Mouse (Mus musculus) hindbrain, embryonic 11.5 days (tissue): Measurements from ENCODE around the gene Prickle1. TPM values are rescaled to one million over a fixed set of nuclear protein-coding genes. Genes with fewer than 3 reads are reported as not detected.

Experiments
- ATAC-seq: fragments of 200-750 bp; cut with Nextera tagmentation; 2 replicates; pipeline ENCODE4 v1.8.0; 2017; ENCODE audit warnings: mild to moderate bottlenecking, moderate TSS enrichment, moderate library complexity; ENCODE audit not compliant: low FRiP score
- DNase-seq: peaks from one replicate; pipeline ENCODE4 v3.0.0-alpha.2; 2015; ENCODE audit warnings: low spot score
- H3K27ac ChIP-seq: fragments of 300-500 bp; sonication (generic); 2 replicates; pipeline ENCODE4 v1.5.1; 2014; ENCODE audit warnings: mild to moderate bottlenecking, low read depth, low read length
- H3K27me3 ChIP-seq: fragments of 300-500 bp; sonication (generic); 2 replicates; pipeline ENCODE4 v1.6.1; 2014; ENCODE audit warnings: mild to moderate bottlenecking, low read length, moderate library complexity, mixed read lengths; ENCODE audit not compliant: control insufficient read depth, insufficient read depth
- H3K36me3 ChIP-seq: fragments of 300-500 bp; sonication (generic); 2 replicates; pipeline ENCODE4 v1.6.1; 2014; ENCODE audit warnings: mild to moderate bottlenecking, low read length, moderate library complexity, mixed read lengths; ENCODE audit not compliant: control insufficient read depth, insufficient read depth
- H3K4me1 ChIP-seq: fragments of 300-500 bp; sonication (generic); replicated peaks from 2 replicates; pipeline ENCODE4 v1.6.1; 2014; ENCODE audit warnings: low read length, mixed read lengths; ENCODE audit not compliant: control insufficient read depth, insufficient read depth
- H3K4me2 ChIP-seq: fragments of 300-500 bp; sonication (generic); replicated peaks from 2 replicates; pipeline ENCODE4 v1.6.1; 2014; ENCODE audit warnings: mild to moderate bottlenecking, low read depth, low read length
- H3K4me3 ChIP-seq: fragments of 300-500 bp; sonication (generic); 2 replicates; pipeline ENCODE4 v1.5.1; 2014; ENCODE audit warnings: low read depth, low read length
- H3K9ac ChIP-seq: fragments of 300-500 bp; sonication (generic); 2 replicates; pipeline ENCODE4 v1.6.1; 2014; ENCODE audit warnings: low read depth, low read length
- H3K9me3 ChIP-seq: fragments of 300-500 bp; sonication (generic); 2 replicates; pipeline ENCODE4 v1.6.1; 2016; ENCODE audit warnings: low read length; ENCODE audit not compliant: control insufficient read depth
- WGBS: fragments of 180-500 bp; shearing (Covaris S2); extraction: QIAGEN DNeasy Blood & Tissue Kit; methylation state at CpG from one replicate; pipeline ENCODE4 v1.1.7; 2014; 5-methylcytosine and 5-hydroxymethylcytosine counted together
- polyA plus RNA-seq: library from polyadenylated mRNA; unstranded; fragments of >200 nt; fragmentation: Nextera tagmentation; extraction: Ambion mirVana; gene quantifications from 2 replicates; pipeline ENCODE4 v1.2.1, GENCODE M21; 2014

The Prickle1 gene
- polyA plus RNA-seq, 1 experiment from 2014 or later, result 17.7 TPM

- H3K27ac ChIP-seq, result no peak overlapping the region
- no peaks in the 10 kb centered on the region; the same call in 1 of the 2 replicates for H3K4me1 ChIP-seq
- DNase-seq, result no peak
- H3K36me3 ChIP-seq, result no peaks in the 10 kb centered on the region
- H3K27me3 ChIP-seq, result no peaks in the 10 kb centered on the region
- no peak overlapping the region for H3K9ac ChIP-seq
- H3K4me2 ChIP-seq, result no peak overlapping the region
- ATAC-seq, result no peak
- no peak overlapping the region for H3K4me3 ChIP-seq
- 92% methylated on average over 13 of the region's 13 CpGs for WGBS
- H3K9me3 ChIP-seq, result no peaks in the 10 kb centered on the region
Measured at GRCm38 (mm10) chr15:93601461-93602015, 5.8 kb upstream of the Prickle1 start.

DNA sequence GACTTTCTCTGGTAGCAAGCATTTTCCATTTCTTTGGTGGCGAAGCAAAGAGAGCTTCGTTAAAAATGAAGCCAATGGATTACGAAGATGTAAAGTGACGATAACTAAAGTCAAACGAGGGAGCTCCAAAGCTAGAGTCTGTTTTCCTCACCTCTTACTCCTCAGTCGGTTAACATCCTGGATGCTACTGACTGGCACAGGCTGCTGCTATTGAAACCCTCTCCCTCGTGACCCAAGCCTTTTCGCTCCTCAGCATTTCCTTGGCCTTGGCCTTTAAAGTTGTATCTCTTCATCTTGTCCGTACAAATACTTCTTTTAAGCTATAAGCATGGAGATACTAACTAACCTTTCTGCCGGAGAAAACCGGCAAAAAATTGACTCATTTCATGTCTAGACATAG lies 1.3 kb upstream of the Prickle1 start:
- no peaks in the 10 kb centered on the region for H3K27me3 ChIP-seq
- H3K4me2 ChIP-seq, result peak overlapping the region; percentile 96; the same call in 1 of the 2 replicates
- no peaks in the 10 kb centered on the region for H3K9me3 ChIP-seq
- H3K4me1 ChIP-seq, result peaks cover 4% of the 10 kb centered on the region
- no peaks in the 10 kb centered on the region for H3K36me3 ChIP-seq
- no peak for ATAC-seq
- WGBS, result 66% methylated on average over 11 of the region's 11 CpGs
- DNase-seq, result no peak
- no peak overlapping the region for H3K9ac ChIP-seq
- no peak overlapping the region for H3K4me3 ChIP-seq
- no peak overlapping the region for H3K27ac ChIP-seq

- H3K36me3 ChIP-seq, result no peaks in the 10 kb centered on the region
- H3K4me3 ChIP-seq, result peak overlapping the region; percentile 84
- H3K4me1 ChIP-seq, result peaks cover 7% of the 10 kb centered on the region
- no peaks in the 10 kb centered on the region for H3K9me3 ChIP-seq
- WGBS, result 2% methylated on average over 11 of the region's 11 CpGs
- DNase-seq, result peak; percentile 78
- no peaks in the 10 kb centered on the region for H3K27me3 ChIP-seq
- peak overlapping the region; percentile 79; the same call in 1 of the 2 replicates for H3K9ac ChIP-seq
- peak overlapping the region; percentile 96 for H3K4me2 ChIP-seq
- ATAC-seq, result peak; percentile 76
- H3K27ac ChIP-seq, result peak overlapping the region; percentile 17; the same call in 1 of the 2 replicates
Measured at GRCm38 (mm10) chr15:93596285-93596684, 594 bp upstream of the Prickle1 start.

- ATAC-seq, result peak; percentile 72
- H3K4me3 ChIP-seq, result peak overlapping the region; percentile 84
- no peaks in the 10 kb centered on the region for H3K36me3 ChIP-seq
- no peaks in the 10 kb centered on the region for H3K9me3 ChIP-seq
- H3K27me3 ChIP-seq, result no peaks in the 10 kb centered on the region
- H3K4me1 ChIP-seq, result peaks cover 7% of the 10 kb centered on the region
- WGBS, result under 1% methylated on average over 59 of the region's 64 CpGs
- H3K27ac ChIP-seq, result peak overlapping the region; percentile 88
- DNase-seq, result peak; percentile 70
- peak overlapping the region; percentile 79 for H3K9ac ChIP-seq
- H3K4me2 ChIP-seq, result peak overlapping the region; percentile 96
Measured at GRCm38 (mm10) chr15:93594888-93595698, 598 bp downstream of the Prickle1 start.

GRCm38 (mm10) chr15:93594296-93594887 lies 1.3 kb downstream of the Prickle1 start:
- Histone ChIP-seq H3K9ac (no peak overlapping the region), H3K27ac (peak overlapping the region; percentile 88), H3K36me3 (no peaks in the 10 kb centered on the region), H3K27me3 (no peaks in the 10 kb centered on the region), H3K9me3 (no peaks in the 10 kb centered on the region), H3K4me2 (peak overlapping the region; percentile 96), H3K4me1 (peaks cover 7% of the 10 kb centered on the region), H3K4me3 (peak overlapping the region; percentile 84)
- no peak for ATAC-seq
- 20% methylated on average over 10 of the region's 10 CpGs for WGBS
- peak; percentile 55 for DNase-seq

DNA sequence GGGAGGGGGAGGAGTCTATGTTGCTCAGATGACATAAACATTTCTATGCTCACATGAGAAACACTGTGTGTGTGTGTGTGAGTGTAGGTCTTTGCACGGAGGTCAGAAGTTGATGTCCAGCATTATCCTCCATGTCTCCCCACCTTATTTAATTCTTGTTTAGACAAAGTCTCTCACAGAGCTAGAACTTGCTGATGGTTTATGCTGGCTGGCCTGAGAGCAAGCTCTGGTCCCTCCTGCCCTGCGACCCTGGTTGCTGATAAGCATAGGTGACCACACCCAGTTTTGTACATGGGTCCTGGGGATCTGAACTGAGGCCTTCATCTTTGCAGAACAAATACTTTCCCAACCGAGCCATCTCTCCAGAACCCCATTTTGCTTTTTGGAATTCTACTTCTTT lies 3.1 kb downstream of the Prickle1 start:
- DNase-seq (no peak), ATAC-seq (no peak)
- Histone ChIP-seq H3K4me3 (no peak overlapping the region), H3K36me3 (no peaks in the 10 kb centered on the region), H3K27me3 (no peaks in the 10 kb centered on the region), H3K9me3 (no peaks in the 10 kb centered on the region), H3K4me1 (peaks cover 7% of the 10 kb centered on the region), H3K9ac (no peak overlapping the region), H3K27ac (no peak overlapping the region), H3K4me2 (no peak overlapping the region)
- 76% methylated on average over 3 of the region's 3 CpGs for WGBS

- H3K27me3 ChIP-seq, result no peaks in the 10 kb centered on the region
- H3K4me1 ChIP-seq, result peaks cover 7% of the 10 kb centered on the region
- H3K4me2 ChIP-seq, result peak overlapping the region; percentile 33
- H3K27ac ChIP-seq, result no peak overlapping the region
- peak overlapping the region; percentile 19 for H3K4me3 ChIP-seq
- 6% methylated on average over 12 of the region's 12 CpGs for WGBS
- DNase-seq, result peak; percentile 50
- no peak for ATAC-seq
- no peaks in the 10 kb centered on the region for H3K36me3 ChIP-seq
- no peaks in the 10 kb centered on the region for H3K9me3 ChIP-seq
- H3K9ac ChIP-seq, result 0 out of 2 replicates have a peak overlapping the region, but pooled peaks have one; percentile 19
Measured at GRCm38 (mm10) chr15:93591831-93592321, 3.8 kb downstream of the Prickle1 start.

- Histone ChIP-seq H3K4me2 (peak overlapping the region; percentile 33), H3K27ac (no peak overlapping the region), H3K4me3 (peak overlapping the region; percentile 19), H3K9ac (no peak overlapping the region), H3K4me1 (peaks cover 7% of the 10 kb centered on the region), H3K36me3 (no peaks in the 10 kb centered on the region), H3K27me3 (no peaks in the 10 kb centered on the region), H3K9me3 (no peaks in the 10 kb centered on the region)
- DNase-seq (no peak), ATAC-seq (no peak)
- 36% methylated on average over 7 of the region's 7 CpGs for WGBS
Measured at GRCm38 (mm10) chr15:93591371-93591770, 4.3 kb downstream of the Prickle1 start.
